Mouse (Mus musculus) ES-E14 (cell line): Measurements from ENCODE around the gene Amhr2.

Experiments used
- CHD2 ChIP-seq: IDR thresholded peaks from 2 replicates; pipeline ENCODE4 v1.6.1; 2014; ENCODE audit warnings: mild to moderate bottlenecking, low read depth, low read length, inconsistent platforms
- HCFC1 ChIP-seq: IDR thresholded peaks from 2 replicates; pipeline ENCODE4 v1.6.1; 2012; ENCODE audit warnings: low read length, inconsistent platforms, borderline replicate concordance; ENCODE audit not compliant: insufficient read depth
- MAFK ChIP-seq: IDR thresholded peaks from 2 replicates; pipeline ENCODE4 v1.6.1; 2014; ENCODE audit warnings: mild to moderate bottlenecking, low read depth, low read length, inconsistent platforms; ENCODE audit not compliant: insufficient read depth
- ZC3H11A ChIP-seq: IDR thresholded peaks from 2 replicates; pipeline ENCODE4 v1.6.1; 2012; ENCODE audit warnings: low read depth, mild to moderate bottlenecking, inconsistent platforms, low read length, borderline replicate concordance
- ZNF384 ChIP-seq: IDR thresholded peaks from 2 replicates; pipeline ENCODE4 v1.6.1; 2012; ENCODE audit warnings: low read depth, low read length, inconsistent platforms

DNA sequence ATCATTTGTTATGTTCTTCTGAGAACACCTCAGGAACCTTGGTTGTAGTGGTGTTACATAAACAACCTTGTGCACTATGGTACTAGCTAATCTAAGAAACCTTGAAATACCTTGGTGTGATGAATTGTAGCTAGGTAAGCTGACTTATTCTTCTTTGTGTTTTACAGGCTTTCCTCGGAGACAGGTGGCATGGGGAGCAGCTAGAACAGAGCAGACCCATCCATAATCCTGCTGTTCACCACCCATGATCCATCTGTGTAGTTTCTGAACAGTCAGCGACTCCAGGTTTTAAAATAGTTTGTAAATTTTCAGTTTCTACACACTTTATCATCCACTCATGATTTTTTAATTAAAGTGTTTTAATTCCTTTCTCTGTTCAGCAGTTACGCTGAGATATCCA is 53.2 kb downstream of the Amhr2 start:
- no peak for TF ChIP-seq ZC3H11A
- TF ChIP-seq CHD2 = no peak
- TF ChIP-seq HCFC1 = no peak
- no peak for TF ChIP-seq ZNF384
- TF ChIP-seq MAFK = no peak
